Mouse (Mus musculus) thymus, adult 2 months (tissue): ENCODE results near the gene Cnot6l. TPM values are rescaled to one million over a fixed set of nuclear protein-coding genes. Genes with fewer than 3 reads are reported as not detected.

Source experiments
- DNase-seq: peaks from one replicate; pipeline ENCODE4 v3.0.0; 2021
- H3K27ac ChIP-seq: fragments of 200-500 bp; 2 replicates; pipeline ENCODE4 v1.5.1; 2012; ENCODE audit warnings: low read length, control low read depth; ENCODE audit not compliant: control insufficient read depth, insufficient read depth
- H3K27me3 ChIP-seq: fragments of 200-500 bp; 2 replicates; pipeline ENCODE4 v1.6.1; 2012; ENCODE audit warnings: mild to moderate bottlenecking, low read length, moderate library complexity, mixed read lengths; ENCODE audit not compliant: control insufficient read depth, insufficient read depth
- H3K36me3 ChIP-seq: fragments of 200-500 bp; 2 replicates; pipeline ENCODE4 v1.6.1; 2012; ENCODE audit warnings: mild to moderate bottlenecking, low read length, moderate library complexity; ENCODE audit not compliant: control insufficient read depth, insufficient read depth
- H3K4me1 ChIP-seq: fragments of 200-500 bp; replicated peaks from 2 replicates; pipeline ENCODE4 v1.6.1; 2012; ENCODE audit warnings: low read length; ENCODE audit not compliant: control insufficient read depth, insufficient read depth
- H3K4me3 ChIP-seq: fragments of 200-500 bp; 2 replicates; pipeline ENCODE4 v1.5.1; 2012; ENCODE audit warnings: mild to moderate bottlenecking, low read length, control low read depth, moderate library complexity; ENCODE audit not compliant: control insufficient read depth, insufficient read depth
- CTCF ChIP-seq: fragments of 200-500 bp; IDR thresholded peaks from 2 replicates; pipeline ENCODE4 v1.5.1; 2012; ENCODE audit warnings: mild to moderate bottlenecking, control low read depth, low read length, moderate library complexity, borderline replicate concordance; ENCODE audit not compliant: control insufficient read depth, poor library complexity, insufficient read depth; ENCODE audit errors: extremely low read depth
- POLR2A ChIP-seq: fragments of 200-500 bp; IDR thresholded peaks from 2 replicates; pipeline ENCODE4 v1.6.1; 2012; ENCODE audit warnings: mild to moderate bottlenecking, low read length, control low read depth, moderate library complexity; ENCODE audit not compliant: control insufficient read depth, poor library complexity, insufficient read depth; ENCODE audit errors: extremely low read depth
- WGBS: fragments of 180-500 bp; shearing (Covaris S2); methylation state at CpG from one replicate; pipeline ENCODE4 v1.1.7; 2018; 5-methylcytosine and 5-hydroxymethylcytosine counted together
- polyA plus RNA-seq: library from polyadenylated mRNA; depleted of rRNA; stranded (reverse); fragments of >200 nt; gene quantifications from 2 replicates; pipeline ENCODE4 v1.2.3, GENCODE M21; 2012

The Cnot6l gene
- polyA plus RNA-seq, 1 experiment, result 27.3 TPM

DNA sequence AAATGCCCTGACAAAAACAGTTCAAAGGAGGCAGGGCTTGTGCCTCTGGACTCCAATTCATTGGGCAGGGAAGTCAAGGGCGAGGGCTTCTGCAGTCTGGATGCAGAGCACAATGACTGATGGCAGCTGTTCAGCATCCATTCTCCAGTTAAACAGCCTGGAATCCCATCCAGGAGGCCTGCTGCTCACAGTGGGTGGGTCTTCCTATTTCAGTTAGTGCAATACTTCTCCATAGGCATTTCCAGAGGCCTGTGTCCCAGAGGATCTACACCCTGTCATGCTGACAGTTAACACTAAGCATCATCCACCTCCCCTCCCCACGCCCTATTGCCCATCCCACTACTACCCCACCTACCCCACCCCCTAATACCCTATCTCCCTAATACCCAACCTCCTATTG lies 19.2 kb upstream of the Cnot6l start:
- H3K27me3 ChIP-seq, result no peaks in the 10 kb centered on the region
- H3K27ac ChIP-seq, result no peak overlapping the region
- no peaks in the 10 kb centered on the region for H3K36me3 ChIP-seq
- TF ChIP-seq POLR2A, result no peak
- TF ChIP-seq CTCF, result no peak
- H3K4me3 ChIP-seq, result no peak overlapping the region
- no peaks in the 10 kb centered on the region for H3K4me1 ChIP-seq
- no peak for DNase-seq
- WGBS, result 97% methylated on average over 2 of the region's 2 CpGs

DNA sequence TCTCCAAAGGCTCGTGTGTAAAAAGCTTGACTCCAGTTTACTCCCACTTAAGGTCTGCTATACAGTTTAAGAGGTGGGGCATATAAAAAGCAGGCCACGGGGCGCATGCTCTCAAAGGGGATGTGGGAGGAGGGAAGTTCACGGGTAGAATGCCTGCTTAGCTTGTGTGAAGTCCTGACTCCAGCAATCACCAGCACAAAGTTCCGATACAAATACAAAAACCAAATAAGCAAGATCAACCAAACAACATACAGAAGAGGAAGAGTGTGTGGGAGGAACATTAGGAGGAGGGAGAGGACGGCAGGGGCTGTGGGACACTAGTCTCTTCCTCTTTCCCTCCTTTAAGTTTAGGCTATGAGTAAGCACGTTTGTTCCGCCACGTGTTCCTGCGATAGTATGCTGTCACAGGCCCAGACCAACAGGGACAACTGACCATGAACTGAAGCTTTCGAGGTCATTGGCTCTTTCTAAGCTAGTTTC lies 12.9 kb upstream of the Cnot6l start:
- peak; percentile 18 for DNase-seq

DNA sequence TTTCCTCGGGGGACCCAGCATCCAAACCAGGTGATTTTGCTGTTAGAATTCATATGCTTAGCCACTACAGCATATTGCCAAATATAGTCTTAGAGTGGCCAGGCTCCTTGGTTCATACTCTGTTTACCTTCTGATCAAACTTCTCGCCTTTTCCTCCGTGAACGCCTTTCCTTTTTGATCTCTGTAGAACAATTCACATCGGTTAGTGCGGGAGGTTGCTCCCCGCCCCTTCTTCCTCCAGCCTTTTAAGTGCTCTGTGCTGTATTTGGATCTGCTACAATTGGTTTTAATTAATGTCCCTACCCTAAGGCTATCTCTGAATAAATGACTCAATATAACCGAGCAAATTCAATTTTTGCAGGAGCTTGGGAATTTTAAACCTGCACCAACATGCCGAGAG lies 12.2 kb upstream of the Cnot6l start:
- no peak for DNase-seq

More for the DNA sequence above, 12.9 kb upstream of the Cnot6l start:
- no peaks in the 10 kb centered on the region for H3K27me3 ChIP-seq
- 0 out of 2 replicates have a peak overlapping the region, but pooled peaks have one; percentile 11 for H3K4me3 ChIP-seq
- WGBS, result 18% methylated on average over 11 of the region's 11 CpGs
- H3K36me3 ChIP-seq, result no peaks in the 10 kb centered on the region
- TF ChIP-seq CTCF (no peak), POLR2A (no peak)
- 0 out of 2 replicates have a peak overlapping the region, but pooled peaks have one; percentile 9 for H3K27ac ChIP-seq
- H3K4me1 ChIP-seq, result peaks cover 9% of the 10 kb centered on the region

DNA sequence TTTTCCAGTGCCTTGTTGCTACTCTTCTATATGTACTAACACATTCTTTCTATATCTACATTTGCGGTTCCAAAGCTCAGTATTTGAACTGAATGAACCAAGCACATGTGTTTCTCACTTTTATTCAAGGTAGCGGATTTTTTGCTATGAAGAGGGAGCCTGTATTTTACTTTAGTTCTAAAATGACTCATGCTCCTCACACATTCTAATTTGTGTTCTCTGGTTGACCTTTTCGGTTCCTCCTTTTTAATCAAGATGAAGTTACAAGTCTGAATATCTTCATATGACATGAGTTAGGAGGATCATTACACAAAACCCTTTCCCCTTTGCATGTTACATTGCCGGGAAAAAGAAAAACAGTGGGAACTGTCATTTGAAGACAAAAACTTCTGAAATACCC lies 7.8 kb upstream of the Cnot6l start:
- 96% methylated on average over 4 of the region's 4 CpGs for WGBS
- H3K27ac ChIP-seq, result no peak overlapping the region
- TF ChIP-seq POLR2A (no peak), CTCF (no peak)
- DNase-seq, result no peak
- H3K4me1 ChIP-seq, result peaks cover 2% of the 10 kb centered on the region; the same call in 1 of the 2 replicates
- no peaks in the 10 kb centered on the region for H3K36me3 ChIP-seq
- no peaks in the 10 kb centered on the region for H3K27me3 ChIP-seq
- no peak overlapping the region for H3K4me3 ChIP-seq

More for the DNA sequence above, 12.2 kb upstream of the Cnot6l start:
- H3K27ac ChIP-seq, result no peak overlapping the region; the same call in 1 of the 2 replicates
- H3K36me3 ChIP-seq, result no peaks in the 10 kb centered on the region
- 48% methylated on average over 9 of the region's 9 CpGs for WGBS
- no peak for TF ChIP-seq POLR2A
- TF ChIP-seq CTCF, result no peak
- H3K4me1 ChIP-seq, result peaks cover 9% of the 10 kb centered on the region
- no peaks in the 10 kb centered on the region for H3K27me3 ChIP-seq
- H3K4me3 ChIP-seq, result no peak overlapping the region

DNA sequence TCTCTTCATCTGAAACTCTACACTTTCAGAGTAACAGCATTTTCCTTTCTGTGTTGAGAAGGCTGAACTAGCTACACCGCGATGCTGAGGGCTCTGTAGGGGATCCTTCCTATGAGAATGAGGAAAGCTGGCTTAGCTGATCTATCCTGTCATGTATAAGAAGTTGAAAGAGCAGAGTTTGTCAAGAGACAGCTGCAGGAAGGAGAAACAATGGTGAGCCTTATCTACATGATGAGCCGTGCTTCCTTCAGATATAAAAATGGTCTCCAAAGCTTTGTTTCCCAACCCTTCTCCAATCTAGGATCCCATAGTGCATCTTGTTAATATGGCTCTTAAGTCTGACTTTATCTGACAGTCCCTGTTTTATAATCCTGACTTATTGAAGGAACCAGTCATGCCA lies 6.5 kb upstream of the Cnot6l start:
- no peak for DNase-seq
- Histone ChIP-seq H3K4me3 (no peak overlapping the region), H3K27ac (no peak overlapping the region), H3K4me1 (no peaks in the 10 kb centered on the region), H3K36me3 (no peaks in the 10 kb centered on the region), H3K27me3 (no peaks in the 10 kb centered on the region)
- TF ChIP-seq POLR2A (no peak), CTCF (no peak)
- WGBS, result 83% methylated on average over 3 of the region's 3 CpGs

DNA sequence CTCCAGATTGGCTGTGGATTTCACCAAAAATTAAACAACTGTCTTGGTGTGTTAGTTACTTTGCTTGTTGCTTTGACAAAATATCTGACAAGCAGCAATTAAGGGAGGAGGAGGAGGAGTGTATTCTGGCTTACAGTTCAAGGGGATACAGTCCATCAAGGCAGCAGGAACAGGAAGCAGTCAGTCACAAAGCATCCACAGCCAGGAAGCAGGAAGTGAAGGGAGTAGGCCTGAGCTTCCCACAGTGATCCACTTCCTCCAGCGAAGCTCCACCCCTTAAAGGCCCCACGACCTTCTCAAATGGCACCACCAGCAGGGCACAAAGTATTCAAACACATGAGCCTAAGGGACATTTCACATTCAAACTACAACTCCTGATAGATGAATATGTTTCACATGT lies 2.8 kb upstream of the Cnot6l start:
- no peak overlapping the region for H3K4me3 ChIP-seq

DNA sequence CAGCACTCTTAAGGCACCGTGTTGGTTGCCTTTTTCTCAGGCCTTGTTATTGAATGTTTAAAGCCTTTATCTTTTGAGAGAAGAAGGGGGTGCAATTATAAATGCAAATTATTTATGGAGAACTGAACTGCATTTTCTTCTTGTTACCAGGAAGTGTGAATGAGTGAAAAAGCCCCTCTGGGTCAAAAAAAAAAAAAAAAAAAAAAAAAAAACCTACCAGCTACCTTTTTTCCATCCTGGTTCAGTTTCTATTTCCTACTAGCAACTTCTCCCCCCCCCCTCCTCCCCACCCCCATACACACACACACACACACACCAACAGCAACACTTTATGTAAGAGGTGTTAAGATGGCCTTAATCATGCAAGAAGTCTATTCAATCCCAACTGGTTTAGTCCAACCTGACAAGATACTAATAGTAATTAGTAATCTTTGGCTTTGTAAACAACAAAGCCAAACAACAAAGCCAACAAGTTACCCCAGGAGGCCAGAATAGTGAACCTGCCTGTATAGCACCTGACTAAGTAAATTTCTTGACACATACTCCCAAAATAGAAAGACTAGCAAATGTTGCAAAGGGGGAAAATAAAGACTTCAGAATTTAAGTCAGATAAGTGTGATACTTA lies 463 bp downstream of the Cnot6l start:
- Histone ChIP-seq H3K27ac (peak overlapping the region; percentile 100), H3K4me1 (peaks cover 3% of the 10 kb centered on the region; the same call in 1 of the 2 replicates), H3K36me3 (no peaks in the 10 kb centered on the region), H3K4me3 (peak overlapping the region; percentile 77), H3K27me3 (no peaks in the 10 kb centered on the region)
- no peak for DNase-seq
- WGBS, result 0% methylated on average over 1 of the region's 1 CpGs
- TF ChIP-seq CTCF, result no peak
- no peak for TF ChIP-seq POLR2A

More for the DNA sequence above, 2.8 kb upstream of the Cnot6l start:
- no peak for TF ChIP-seq POLR2A
- no peak for TF ChIP-seq CTCF
- 94% methylated on average over 2 of the region's 2 CpGs for WGBS
- Histone ChIP-seq H3K4me1 (peaks cover 3% of the 10 kb centered on the region; the same call in 1 of the 2 replicates), H3K27me3 (no peaks in the 10 kb centered on the region), H3K36me3 (no peaks in the 10 kb centered on the region), H3K27ac (no peak overlapping the region)
- no peak for DNase-seq
